Mouse (Mus musculus): ENCODE measurements around the gene Lin7b. TPM values are rescaled to one million over a fixed set of nuclear protein-coding genes. Genes with fewer than 3 reads are reported as not detected.
A peak's percentile ranks its signal among the peaks of the same experiment; 100 is the strongest.

Gene Lin7b
- polyA plus RNA-seq, 1 experiment = 0.90 TPM

DNA sequence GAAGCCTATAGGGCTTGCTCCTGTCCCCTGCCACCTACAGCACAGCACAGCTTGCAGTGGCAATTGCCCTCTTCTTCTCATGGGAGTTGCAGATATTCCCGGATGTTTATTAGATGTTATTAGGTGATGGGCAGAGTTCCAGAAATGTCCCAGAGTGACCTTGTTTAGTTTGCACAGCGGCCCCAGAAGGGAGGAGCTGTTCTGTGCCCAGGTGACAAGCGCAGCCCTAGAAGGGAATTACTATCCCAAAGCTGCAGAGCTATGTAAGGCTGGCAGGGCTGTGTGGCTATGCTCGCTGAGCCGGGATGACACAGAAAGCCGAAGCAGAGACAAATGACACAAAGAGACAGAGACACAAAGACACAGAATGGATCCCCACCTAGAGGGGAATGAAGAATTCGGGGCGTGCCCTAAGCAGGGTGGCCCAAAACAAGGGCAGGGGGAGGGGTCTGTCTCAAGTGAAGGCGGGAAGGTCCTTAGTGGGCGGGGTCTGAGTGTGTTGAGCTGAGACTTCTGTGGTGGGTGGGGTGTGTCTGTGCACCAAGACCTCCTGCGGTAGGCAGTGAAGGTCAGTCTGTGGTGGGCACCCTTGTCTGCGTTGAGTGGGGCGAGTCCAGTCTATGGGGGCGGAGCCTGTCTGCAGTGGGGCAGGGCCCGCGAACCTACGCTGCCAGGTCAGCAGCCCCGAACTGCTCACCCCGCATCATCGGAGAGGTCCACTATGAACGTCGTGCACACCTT is 37.5 kb downstream of the Lin7b start:
- Histone ChIP-seq H3K4me1 (ENCODE audit: control insufficient read depth, insufficient read depth, insufficient read length) (peaks cover 10% of the 10 kb centered on the region; the same call in 1 of the 2 replicates), H3K36me3 (ENCODE audit: control insufficient read depth, insufficient read depth, low read length) (no peaks in the 10 kb centered on the region), H3K27ac (ENCODE audit: insufficient read depth, low read length) (no peak overlapping the region), H3K27me3 (ENCODE audit: control insufficient read depth, insufficient read depth, low read length) (0 out of 2 replicates have a peak, but pooled peaks cover 2% of the 10 kb centered on the region), H3K4me3 (ENCODE audit: extremely low read depth, insufficient read depth, insufficient read length) (peak overlapping the region; percentile 85)
- WGBS = 12% methylated on average over 22 of the region's 22 CpGs
- DNase-seq (ENCODE audit: low read depth in 1 of 2, low spot score in 2 of 2) = peak in 1 of 2 experiments; percentile 14
- TF ChIP-seq CTCF (IDR thresholded peaks at IDR 0.05; ENCODE audit: extremely low read depth, insufficient read depth, insufficient read length, insufficient replicate concordance) = no peak
- no peak for TF ChIP-seq POLR2A (IDR thresholded peaks at IDR 0.05; ENCODE audit: low read depth, low read length)

DNA sequence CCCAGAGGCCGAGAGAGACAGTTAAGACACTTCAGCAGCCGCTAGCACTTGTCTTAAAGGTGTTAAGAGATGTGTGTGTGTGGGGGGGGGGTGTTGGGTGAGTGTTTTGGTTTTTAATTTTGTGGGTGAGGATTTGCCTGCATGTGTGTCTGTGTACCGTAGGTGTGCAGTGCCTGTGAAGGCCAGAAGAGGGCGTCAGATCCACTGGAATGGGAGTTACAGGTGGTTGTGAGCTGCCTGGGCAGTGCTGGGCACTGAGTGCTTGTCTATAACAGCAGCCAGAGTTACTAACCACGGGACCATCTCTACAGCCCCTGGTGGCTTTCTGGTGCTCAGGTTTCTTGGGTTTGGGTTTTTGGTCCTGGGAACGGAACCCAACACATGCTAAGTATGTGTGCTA is 38.9 kb downstream of the Lin7b start:
- WGBS = 91% methylated on average over 6 of the region's 6 CpGs
- H3K4me1 ChIP-seq (ENCODE audit: control insufficient read depth, insufficient read depth, insufficient read length) = peaks cover 9% of the 10 kb centered on the region; the same call in 1 of the 2 replicates
- no peak overlapping the region for H3K4me3 ChIP-seq (ENCODE audit: extremely low read depth, insufficient read depth, insufficient read length)
- no peaks in the 10 kb centered on the region for H3K36me3 ChIP-seq (ENCODE audit: control insufficient read depth, insufficient read depth, low read length)
- TF ChIP-seq POLR2A (IDR thresholded peaks at IDR 0.05; ENCODE audit: low read depth, low read length) (no peak), CTCF (IDR thresholded peaks at IDR 0.05; ENCODE audit: extremely low read depth, insufficient read depth, insufficient read length, insufficient replicate concordance) (no peak)
- H3K27me3 ChIP-seq (ENCODE audit: control insufficient read depth, insufficient read depth, low read length) = no peaks in the 10 kb centered on the region
- no peak for DNase-seq (ENCODE audit: low read depth in 1 of 2, low spot score in 2 of 2)
- H3K27ac ChIP-seq (ENCODE audit: insufficient read depth, low read length) = no peak overlapping the region

DNA sequence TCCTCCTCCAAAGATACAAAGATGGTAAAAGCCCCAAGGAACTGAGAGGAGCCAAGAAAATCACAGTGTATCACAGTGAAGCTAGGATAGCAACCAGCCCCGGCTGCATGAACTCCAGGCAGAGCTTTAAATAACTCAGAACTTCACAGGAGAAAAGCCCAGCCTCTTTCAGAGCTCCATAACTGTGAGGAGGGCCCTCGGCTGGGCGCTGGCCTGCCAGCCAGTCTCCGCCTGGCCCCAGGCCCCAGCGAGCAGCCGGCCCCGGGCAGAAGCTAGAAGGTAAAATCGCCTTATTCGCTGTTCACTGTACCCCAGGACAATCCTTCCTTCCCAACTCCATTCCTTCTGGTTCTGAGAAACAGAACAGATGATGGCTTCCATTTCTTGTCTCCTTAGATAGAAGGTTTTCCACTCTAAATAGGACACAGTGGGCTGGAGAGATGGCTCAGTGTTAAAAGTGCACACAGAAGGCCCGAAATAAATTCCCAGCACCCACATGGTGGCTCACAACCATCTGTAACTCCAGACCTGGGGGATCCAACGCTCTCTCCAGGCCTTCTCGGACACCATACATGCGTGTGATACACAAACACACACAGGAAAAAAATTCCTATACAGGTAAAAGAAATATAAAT is 41.4 kb downstream of the Lin7b start:
- TF ChIP-seq CTCF (IDR thresholded peaks at IDR 0.05; ENCODE audit: extremely low read depth, insufficient read depth, insufficient read length, insufficient replicate concordance) = no peak
- TF ChIP-seq POLR2A (IDR thresholded peaks at IDR 0.05; ENCODE audit: low read depth, low read length) = no peak
- no peaks in the 10 kb centered on the region for H3K27me3 ChIP-seq (ENCODE audit: control insufficient read depth, insufficient read depth, low read length)
- H3K27ac ChIP-seq (ENCODE audit: insufficient read depth, low read length) = no peak overlapping the region
- no peak for DNase-seq (ENCODE audit: low read depth in 1 of 2, low spot score in 2 of 2)
- WGBS = 90% methylated on average over 13 of the region's 13 CpGs
- H3K4me3 ChIP-seq (ENCODE audit: extremely low read depth, insufficient read depth, insufficient read length) = no peak overlapping the region
- peaks cover 9% of the 10 kb centered on the region; the same call in 1 of the 2 replicates for H3K4me1 ChIP-seq (ENCODE audit: control insufficient read depth, insufficient read depth, insufficient read length)
- H3K36me3 ChIP-seq (ENCODE audit: control insufficient read depth, insufficient read depth, low read length) = no peaks in the 10 kb centered on the region

DNA sequence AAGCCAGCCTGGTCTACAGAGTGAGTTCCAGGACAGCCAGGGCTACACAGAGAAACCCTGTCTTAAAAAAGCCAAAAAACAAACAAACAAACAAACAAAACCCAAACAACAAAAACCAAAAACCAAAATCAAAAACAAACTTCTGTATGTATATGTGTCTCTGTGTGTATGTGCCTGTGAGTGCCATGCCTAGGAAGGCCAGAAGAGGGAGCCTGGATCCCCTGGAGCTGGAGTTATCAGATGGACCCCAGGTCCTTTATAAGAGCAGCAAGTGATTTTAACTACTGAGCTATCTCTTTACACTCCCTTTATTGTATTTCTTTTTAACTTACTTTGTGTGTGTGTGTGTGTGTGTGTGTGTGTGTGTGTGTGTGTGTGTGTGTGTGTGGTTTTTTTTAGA is 44.6 kb downstream of the Lin7b start:
- TF ChIP-seq POLR2A (IDR thresholded peaks at IDR 0.05; ENCODE audit: low read depth, low read length) (no peak), CTCF (IDR thresholded peaks at IDR 0.05; ENCODE audit: extremely low read depth, insufficient read depth, insufficient read length, insufficient replicate concordance) (no peak)
- Histone ChIP-seq H3K27me3 (ENCODE audit: control insufficient read depth, insufficient read depth, low read length) (no peaks in the 10 kb centered on the region), H3K4me3 (ENCODE audit: extremely low read depth, insufficient read depth, insufficient read length) (no peak overlapping the region), H3K27ac (ENCODE audit: insufficient read depth, low read length) (no peak overlapping the region), H3K4me1 (ENCODE audit: control insufficient read depth, insufficient read depth, insufficient read length) (no peaks in the 10 kb centered on the region), H3K36me3 (ENCODE audit: control insufficient read depth, insufficient read depth, low read length) (no peaks in the 10 kb centered on the region)
- no peak for DNase-seq (ENCODE audit: low read depth in 1 of 2, low spot score in 2 of 2)

DNA sequence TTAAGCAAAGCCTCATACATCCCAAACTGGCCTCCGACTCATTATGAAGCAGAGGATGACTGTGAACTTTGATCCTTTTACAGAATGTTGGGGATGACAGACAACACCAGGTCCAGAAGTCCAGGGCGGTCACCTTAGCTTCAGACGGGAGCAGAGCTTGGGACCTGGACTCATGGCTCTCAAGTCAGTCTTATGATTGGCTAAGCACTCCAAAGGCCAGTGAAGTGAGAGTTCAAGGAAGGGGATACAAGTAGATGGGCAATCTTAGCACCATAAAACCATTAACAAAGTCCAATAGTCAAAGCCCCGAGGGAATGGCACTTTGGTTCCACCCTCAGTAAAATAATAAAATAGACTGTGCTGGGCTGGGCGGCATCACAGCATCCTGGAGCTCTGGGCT is 47.3 kb downstream of the Lin7b start:
- WGBS = 90% methylated on average over 5 of the region's 5 CpGs
- TF ChIP-seq POLR2A (IDR thresholded peaks at IDR 0.05; ENCODE audit: low read depth, low read length) = no peak
- no peaks in the 10 kb centered on the region for H3K4me1 ChIP-seq (ENCODE audit: control insufficient read depth, insufficient read depth, insufficient read length)
- no peak for DNase-seq (ENCODE audit: low read depth in 1 of 2, low spot score in 2 of 2)
- H3K27ac ChIP-seq (ENCODE audit: insufficient read depth, low read length) = no peak overlapping the region
- no peaks in the 10 kb centered on the region for H3K36me3 ChIP-seq (ENCODE audit: control insufficient read depth, insufficient read depth, low read length)
- H3K4me3 ChIP-seq (ENCODE audit: extremely low read depth, insufficient read depth, insufficient read length) = no peak overlapping the region
- no peaks in the 10 kb centered on the region for H3K27me3 ChIP-seq (ENCODE audit: control insufficient read depth, insufficient read depth, low read length)

DNA sequence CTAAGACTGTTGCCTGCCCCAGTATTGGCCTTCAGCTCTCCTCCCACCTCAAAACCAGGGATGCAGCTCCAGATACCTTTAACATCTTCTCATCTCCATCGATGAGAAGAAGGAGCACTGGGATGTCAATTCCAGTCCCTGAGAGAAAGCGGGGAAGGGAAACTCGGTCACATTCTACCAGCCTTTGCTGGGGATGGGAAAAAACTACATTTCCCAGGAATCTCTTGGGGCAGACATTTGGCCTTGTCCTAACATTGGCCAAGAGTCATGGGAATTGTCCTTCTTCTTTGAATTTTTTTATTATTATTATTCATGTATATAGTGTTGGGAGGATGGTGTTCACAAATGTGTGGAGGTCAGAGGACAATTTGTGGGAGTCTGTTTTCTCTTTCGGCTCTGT is 48.1 kb downstream of the Lin7b start:
- TF ChIP-seq CTCF (IDR thresholded peaks at IDR 0.05; ENCODE audit: extremely low read depth, insufficient read depth, insufficient read length, insufficient replicate concordance) (no peak), POLR2A (IDR thresholded peaks at IDR 0.05; ENCODE audit: low read depth, low read length) (no peak)
- Histone ChIP-seq H3K36me3 (ENCODE audit: control insufficient read depth, insufficient read depth, low read length) (no peaks in the 10 kb centered on the region), H3K27ac (ENCODE audit: insufficient read depth, low read length) (no peak overlapping the region), H3K4me3 (ENCODE audit: extremely low read depth, insufficient read depth, insufficient read length) (no peak overlapping the region), H3K4me1 (ENCODE audit: control insufficient read depth, insufficient read depth, insufficient read length) (no peaks in the 10 kb centered on the region), H3K27me3 (ENCODE audit: control insufficient read depth, insufficient read depth, low read length) (no peaks in the 10 kb centered on the region)
- 91% methylated on average over 4 of the region's 4 CpGs for WGBS
- no peak for DNase-seq (ENCODE audit: low read depth in 1 of 2, low spot score in 2 of 2)

Other genes with a start within 250 kb of the Lin7b start
- 273 and 325 TPM in 2 replicates for gene Rps11, start 246.1 kb downstream of the Lin7b start, polyA plus RNA-seq (2012; rRNA removed)
- gene Rpl13a, start 241.8 kb downstream of the Lin7b start, polyA plus RNA-seq (2012; rRNA removed) = 1,860 and 2,797 TPM in 2 replicates
- gene Gm45713, start 234.4 kb downstream of the Lin7b start, polyA plus RNA-seq (2012; rRNA removed) = 0.28 and 0.70 TPM in 2 replicates
- 183 and 197 TPM in 2 replicates for gene Flt3l, start 234.2 kb downstream of the Lin7b start, polyA plus RNA-seq (2012; rRNA removed)
- 45.2 and 48.7 TPM in 2 replicates for gene Pih1d1, start 216.3 kb downstream of the Lin7b start, polyA plus RNA-seq (2012; rRNA removed)
- gene Aldh16a1, start 216.0 kb downstream of the Lin7b start, polyA plus RNA-seq (2012; rRNA removed) = 93.0 and 114 TPM in 2 replicates
- 0.05 and 0.06 TPM in 2 replicates for gene Slc17a7, start 206.6 kb downstream of the Lin7b start, polyA plus RNA-seq (2012; rRNA removed)
- not detected in 2 replicates for gene Gfy, start 191.0 kb downstream of the Lin7b start, polyA plus RNA-seq (2012; rRNA removed)
- gene Pth2, start 189.6 kb downstream of the Lin7b start, polyA plus RNA-seq (2012; rRNA removed) = not detected in 2 replicates
- 0.16 and 0.20 TPM in 2 replicates for gene Ccdc155, start 165.7 kb downstream of the Lin7b start, polyA plus RNA-seq (2012; rRNA removed)
- gene Dkkl1, start 158.4 kb downstream of the Lin7b start, polyA plus RNA-seq (2012; rRNA removed) = 2.1 and 2.8 TPM in 2 replicates
- 10.6 and 12.1 TPM in 2 replicates for gene Tead2, start 154.8 kb downstream of the Lin7b start, polyA plus RNA-seq (2012; rRNA removed)
- 1,116 and 1,582 TPM in 2 replicates for gene Cd37, start 131.5 kb downstream of the Lin7b start, polyA plus RNA-seq (2012; rRNA removed)
- gene Slc6a16, start 129.5 kb downstream of the Lin7b start, polyA plus RNA-seq (2012; rRNA removed) = not detected in 2 replicates
- gene Slc6a21, start 93.1 kb downstream of the Lin7b start, polyA plus RNA-seq (2012; rRNA removed) = 0.27 and 0.43 TPM in 2 replicates
- gene Trpm4, start 36.8 kb downstream of the Lin7b start, polyA plus RNA-seq (2012; rRNA removed) = 7.9 and 10.0 TPM in 2 replicates
- 0.04 and 0.09 TPM in 2 replicates for gene Hrc, start 35.3 kb downstream of the Lin7b start, polyA plus RNA-seq (2012; rRNA removed)
- 0.22 and 0.27 TPM in 2 replicates for gene Ppfia3, start 3.6 kb downstream of the Lin7b start, polyA plus RNA-seq (2012; rRNA removed)
- 273 and 277 TPM in 2 replicates for gene Snrnp70, start 25.2 kb upstream of the Lin7b start, polyA plus RNA-seq (2012; rRNA removed)
- 0.04 and 0.05 TPM in 2 replicates for gene Kcna7, start 35.1 kb upstream of the Lin7b start, polyA plus RNA-seq (2012; rRNA removed)
- 0.12 and 0.33 TPM in 2 replicates for gene Ntf5, start 43.1 kb upstream of the Lin7b start, polyA plus RNA-seq (2012; rRNA removed)
- gene Lhb, start 50.2 kb upstream of the Lin7b start, polyA plus RNA-seq (2012; rRNA removed) = not detected in 2 replicates
- gene Gys1, start 64.3 kb upstream of the Lin7b start, polyA plus RNA-seq (2012; rRNA removed) = 12.4 and 14.4 TPM in 2 replicates
- gene Ruvbl2, start 67.5 kb upstream of the Lin7b start, polyA plus RNA-seq (2012; rRNA removed) = 55.3 and 56.0 TPM in 2 replicates
- gene Ftl1, start 89.3 kb upstream of the Lin7b start, polyA plus RNA-seq (2012; rRNA removed) = 2,804 and 3,579 TPM in 2 replicates
- gene Bax, start 96.3 kb upstream of the Lin7b start, polyA plus RNA-seq (2012; rRNA removed) = 129 and 163 TPM in 2 replicates
- gene Tulp2, start 111.3 kb upstream of the Lin7b start, polyA plus RNA-seq (2012; rRNA removed) = 0.04 and 0.49 TPM in 2 replicates
- gene Gm45808, start 116.2 kb upstream of the Lin7b start, polyA plus RNA-seq (2012; rRNA removed) = 0.13 TPM in 1 of 2 replicates, not detected in the other
- gene Dhdh, start 118.2 kb upstream of the Lin7b start, polyA plus RNA-seq (2012; rRNA removed) = 1.5 and 1.6 TPM in 2 replicates
- 171 and 188 TPM in 2 replicates for gene Nucb1, start 139.8 kb upstream of the Lin7b start, polyA plus RNA-seq (2012; rRNA removed)
- 99.5 and 119 TPM in 2 replicates for gene Ppp1r15a, start 155.7 kb upstream of the Lin7b start, polyA plus RNA-seq (2012; rRNA removed)
- gene Plekha4, start 155.7 kb upstream of the Lin7b start, polyA plus RNA-seq (2012; rRNA removed) = 6.5 and 7.2 TPM in 2 replicates
- gene Hsd17b14, start 184.3 kb upstream of the Lin7b start, polyA plus RNA-seq (2012; rRNA removed) = 1.7 TPM in 2 replicates
- gene Bcat2, start 199.6 kb upstream of the Lin7b start, polyA plus RNA-seq (2012; rRNA removed) = 50.8 and 55.6 TPM in 2 replicates
- gene Fgf21, start 244.9 kb upstream of the Lin7b start, polyA plus RNA-seq (2012; rRNA removed) = 0.90 and 2.8 TPM in 2 replicates
- gene Fut1, start 246.7 kb upstream of the Lin7b start, polyA plus RNA-seq (2012; rRNA removed) = 0.71 and 1.1 TPM in 2 replicates